8 mouse cellular contexts compared by ENCODE assay signal in the genomic region with DNA sequence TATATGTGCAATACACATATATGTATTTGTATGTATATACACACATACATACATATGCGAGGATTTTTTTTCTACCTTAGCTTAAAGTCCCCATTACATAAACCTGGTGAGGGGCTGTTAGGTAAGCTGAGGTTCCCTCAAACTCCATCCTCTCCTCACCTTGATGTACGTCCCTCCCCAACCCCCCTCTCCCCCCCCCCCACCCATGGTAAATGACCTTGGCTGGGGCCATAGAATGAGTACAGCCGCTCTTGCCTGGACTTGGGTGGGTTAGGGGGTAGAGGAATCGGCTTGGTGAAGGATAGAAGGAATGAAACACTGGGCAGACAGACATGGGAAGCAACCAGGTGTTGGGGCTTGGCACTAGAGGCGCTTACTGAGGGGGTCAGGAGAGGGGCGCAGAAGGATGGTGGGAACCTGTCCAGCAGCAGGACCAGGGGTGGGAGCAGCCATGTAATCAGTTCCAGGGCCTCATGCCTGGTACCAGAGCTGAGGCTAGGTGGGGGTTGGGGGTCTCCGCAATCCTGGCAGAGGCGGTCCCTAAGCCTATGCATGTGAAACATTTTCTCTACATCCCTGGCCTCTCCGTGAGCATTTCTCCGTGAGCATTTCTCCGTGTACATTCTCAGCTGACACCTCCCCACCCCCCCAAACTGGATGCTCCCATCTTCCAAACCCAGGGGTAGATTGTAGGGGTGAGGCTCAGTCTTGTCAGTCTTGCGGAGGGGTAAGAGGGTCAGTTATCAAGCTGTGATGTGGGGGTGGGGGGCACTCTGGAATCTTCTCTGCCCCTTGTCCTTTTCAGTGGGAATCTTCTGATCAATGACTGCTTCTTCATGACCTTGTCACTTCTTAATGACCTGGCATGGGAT. TPM values are rescaled to one million over a fixed set of nuclear protein-coding genes. Genes with fewer than 3 reads are reported as not detected.
DNase-seq lines count a peak whose midpoint lies in the region; ATAC-seq and TF ChIP-seq lines count a peak whose summit lies in the region.

No protein-coding gene starts in this region.

- 0 out of 2 replicates have a peak, but pooled peaks cover 3% of the 10 kb centered on the region for H3K4me1 ChIP-seq in neural tube, embryonic 11.5 days (ENCODE audit: control insufficient read depth, insufficient read depth, low read length)
- H3K4me1 ChIP-seq in liver, embryonic 13.5 days (replicated peaks), result peaks cover 17% of the 10 kb centered on the region
- H3K4me1 ChIP-seq in stomach, postnatal 0 days (replicated peaks; ENCODE audit: control insufficient read depth, insufficient read depth), result 0 out of 2 replicates have a peak, but pooled peaks cover 5% of the 10 kb centered on the region

- 0 out of 2 replicates have a peak overlapping the region, but pooled peaks have one; percentile 1 for H3K9ac ChIP-seq in neural tube, embryonic 11.5 days (ENCODE audit: low read length)
- H3K9ac ChIP-seq in liver, embryonic 13.5 days, result no peak overlapping the region
- H3K9ac ChIP-seq in stomach, postnatal 0 days (ENCODE audit: low read length), result peak overlapping the region; percentile 55; the same call in 1 of the 2 replicates

- peak overlapping the region; percentile 43 for H3K4me3 ChIP-seq in neural tube, embryonic 11.5 days (ENCODE audit: low read depth, low read length)
- peak overlapping the region; percentile 54; the same call in 1 of the 2 replicates for H3K4me3 ChIP-seq in liver, embryonic 13.5 days (replicated peaks)
- H3K4me3 ChIP-seq in stomach, postnatal 0 days (ENCODE audit: low read depth, low read length), result peak overlapping the region; percentile 46

- peaks cover 2% of the 10 kb centered on the region for H3K36me3 ChIP-seq in neural tube, embryonic 11.5 days (ENCODE audit: control insufficient read depth, insufficient read depth, low read length)
- H3K36me3 ChIP-seq in liver, embryonic 13.5 days, result peaks cover 20% of the 10 kb centered on the region
- no peaks in the 10 kb centered on the region; the same call in 1 of the 2 replicates for H3K36me3 ChIP-seq in stomach, postnatal 0 days (ENCODE audit: control insufficient read depth, insufficient read depth, low read length)

- H3K9me3 ChIP-seq in neural tube, embryonic 11.5 days (ENCODE audit: control insufficient read depth, low read length), result no peaks in the 10 kb centered on the region
- H3K9me3 ChIP-seq in liver, embryonic 13.5 days (replicated peaks), result no peaks in the 10 kb centered on the region
- H3K9me3 ChIP-seq in stomach, postnatal 0 days (ENCODE audit: control insufficient read depth, low read length), result no peaks in the 10 kb centered on the region

- no peak for TF ChIP-seq CTCF in stomach, postnatal 0 days (IDR thresholded peaks at IDR 0.05; ENCODE audit: low read depth)

- 36% methylated on average over 11 of the region's 12 CpGs for WGBS in neural tube, embryonic 11.5 days
- WGBS in liver, embryonic 13.5 days (ENCODE audit: insufficient replicate concordance), result 46% methylated on average over 12 of the region's 12 CpGs
- 43% methylated on average over 11 of the region's 12 CpGs for whole genome bisulfite sequencing in stomach, postnatal 0 days

- H3K4me2 ChIP-seq in neural tube, embryonic 11.5 days (ENCODE audit: low read depth), result peak overlapping the region; percentile 73
- peak overlapping the region; percentile 67 for H3K4me2 ChIP-seq in liver, embryonic 13.5 days
- H3K4me2 ChIP-seq in stomach, postnatal 0 days (replicated peaks; ENCODE audit: low read depth), result peak overlapping the region; percentile 67

- H3K27me3 ChIP-seq in neural tube, embryonic 11.5 days (ENCODE audit: control insufficient read depth, insufficient read depth, low read length), result no peaks in the 10 kb centered on the region
- peaks cover 32% of the 10 kb centered on the region for H3K27me3 ChIP-seq in liver, embryonic 13.5 days
- no peaks in the 10 kb centered on the region for H3K27me3 ChIP-seq in stomach, postnatal 0 days (ENCODE audit: control insufficient read depth, insufficient read depth, low read length)

- no peak for TF ChIP-seq EP300 in stomach, postnatal 0 days (optimal IDR thresholded peaks at IDR 0.05)

- DNase-seq in cerebellum, adult 11-12 months, result peak; percentile 67
- no peak for DNase-seq in cerebellum, adult 11 months
- DNase-seq in neural tube, embryonic 11.5 days (ENCODE audit: low spot score), result no peak
- no peak for DNase-seq in neural tube, embryonic 10.5 days (ENCODE audit: extremely low spot score, low spot score)
- no peak for DNase-seq in liver, embryonic 13.5 days
- no peak for DNase-seq in stomach, postnatal 0 days (ENCODE audit: low spot score)
- DNase-seq in spleen, postnatal 36 days (ENCODE audit: low spot score in 2 of 2), result no peak
- no peak for DNase-seq in yolk sac, embryonic 10.5 days (ENCODE audit: low spot score)

- ATAC-seq in neural tube, embryonic 11.5 days (ENCODE audit: insufficient read depth, low FRiP score, low TSS enrichment), result peak; percentile 33; the same call in 1 of the 2 replicates
- ATAC-seq in liver, embryonic 13.5 days (ENCODE audit: low read depth), result no peak
- ATAC-seq in stomach, postnatal 0 days (ENCODE audit: low FRiP score, low TSS enrichment), result peak; percentile 28; the same call in 1 of the 2 replicates

- no peak overlapping the region for H3K27ac ChIP-seq in neural tube, embryonic 11.5 days (ENCODE audit: low read depth, low read length)
- H3K27ac ChIP-seq in liver, embryonic 13.5 days, result no peak overlapping the region
- no peak overlapping the region for H3K27ac ChIP-seq in stomach, postnatal 0 days (replicated peaks)

RNA-seq across cellular contexts. Expression of a gene that starts 0.8 kb away (rescaled TPM):
- 14.1 and 14.5 TPM in 2 replicates for polyA plus RNA-seq in neural tube, embryonic 11.5 days (2014; fragmentation: Nextera tagmentation; extraction: Ambion mirVana)
- 0.44 and 0.49 TPM in 2 replicates for polyA plus RNA-seq in liver, embryonic 13.5 days (2015; fragmentation: Nextera tagmentation; extraction: Ambion mirVana)
- polyA plus RNA-seq in stomach, postnatal 0 days (2015; fragmentation: Nextera tagmentation; extraction: Ambion mirVana), result 2.9 and 4.2 TPM in 2 replicates

RNA-seq across cellular contexts. Expression of a gene that starts 9.6 kb away (rescaled TPM):
- 233 TPM in 2 replicates for polyA plus RNA-seq in neural tube, embryonic 11.5 days (2014; fragmentation: Nextera tagmentation; extraction: Ambion mirVana)
- polyA plus RNA-seq in liver, embryonic 13.5 days (2015; fragmentation: Nextera tagmentation; extraction: Ambion mirVana), result 103 and 110 TPM in 2 replicates
- 70.1 and 72.8 TPM in 2 replicates for polyA plus RNA-seq in stomach, postnatal 0 days (2015; fragmentation: Nextera tagmentation; extraction: Ambion mirVana)

RNA-seq across cellular contexts. Expression of a gene that starts 19.9 kb away (rescaled TPM):
- polyA plus RNA-seq in neural tube, embryonic 11.5 days (2014; fragmentation: Nextera tagmentation; extraction: Ambion mirVana), result 7.1 and 11.7 TPM in 2 replicates
- polyA plus RNA-seq in liver, embryonic 13.5 days (2015; fragmentation: Nextera tagmentation; extraction: Ambion mirVana), result 1.9 and 2.2 TPM in 2 replicates
- 8.2 and 10.2 TPM in 2 replicates for polyA plus RNA-seq in stomach, postnatal 0 days (2015; fragmentation: Nextera tagmentation; extraction: Ambion mirVana)

RNA-seq across cellular contexts. Expression of a gene that starts 37.8 kb away (rescaled TPM):
- 63.3 and 70.4 TPM in 2 replicates for polyA plus RNA-seq in neural tube, embryonic 11.5 days (2014; fragmentation: Nextera tagmentation; extraction: Ambion mirVana)
- polyA plus RNA-seq in liver, embryonic 13.5 days (2015; fragmentation: Nextera tagmentation; extraction: Ambion mirVana), result 50.7 and 56.1 TPM in 2 replicates
- 53.6 and 55.1 TPM in 2 replicates for polyA plus RNA-seq in stomach, postnatal 0 days (2015; fragmentation: Nextera tagmentation; extraction: Ambion mirVana)

RNA-seq across cellular contexts. Expression of a gene that starts 37.9 kb away (rescaled TPM):
- 2.4 TPM in 1 of 2 replicates, not detected in the other for polyA plus RNA-seq in neural tube, embryonic 11.5 days (2014; fragmentation: Nextera tagmentation; extraction: Ambion mirVana)
- 0.85 TPM in 1 of 2 replicates, not detected in the other for polyA plus RNA-seq in liver, embryonic 13.5 days (2015; fragmentation: Nextera tagmentation; extraction: Ambion mirVana)
- 0.68 TPM in 1 of 2 replicates, not detected in the other for polyA plus RNA-seq in stomach, postnatal 0 days (2015; fragmentation: Nextera tagmentation; extraction: Ambion mirVana)
